Mouse (Mus musculus) limb, embryonic 14.5 days (tissue): ENCODE measurements around the gene Aph1c. TPM values are rescaled to one million over a fixed set of nuclear protein-coding genes. Genes with fewer than 3 reads are reported as not detected.
A peak's percentile ranks its signal among the peaks of the same experiment; 100 is the strongest.

Experiments
- ATAC-seq: fragments of 200-750 bp; cut with Nextera tagmentation; 2 replicates; pipeline ENCODE4 v1.8.0; 2017; ENCODE audit warnings: low read depth, moderate number of reproducible peaks, moderate TSS enrichment; ENCODE audit not compliant: low FRiP score
- DNase-seq: peaks from one replicate; pipeline ENCODE4 v3.0.0-alpha.2; 2015; ENCODE audit warnings: low spot score
- H3K27ac ChIP-seq: fragments of 300-500 bp; sonication (generic); replicated peaks from 2 replicates; pipeline ENCODE4 v1.5.1; 2014; ENCODE audit warnings: low read depth, mild to moderate bottlenecking, low read length, moderate library complexity, mixed read lengths
- H3K27me3 ChIP-seq: fragments of 300-500 bp; sonication (generic); 2 replicates; pipeline ENCODE4 v1.6.1; 2014; ENCODE audit warnings: low read length, mixed read lengths; ENCODE audit not compliant: control insufficient read depth, insufficient read depth
- H3K36me3 ChIP-seq: fragments of 300-500 bp; sonication (generic); 2 replicates; pipeline ENCODE4 v1.6.1; 2014; ENCODE audit warnings: mild to moderate bottlenecking, low read length, moderate library complexity, mixed read lengths; ENCODE audit not compliant: control insufficient read depth, insufficient read depth
- H3K4me1 ChIP-seq: fragments of 300-500 bp; sonication (generic); 2 replicates; pipeline ENCODE4 v1.6.1; 2014; ENCODE audit warnings: antibody characterized with exemption, low read length, mixed read lengths; ENCODE audit not compliant: control insufficient read depth, insufficient read depth
- H3K4me2 ChIP-seq: fragments of 300-500 bp; sonication (generic); replicated peaks from 2 replicates; pipeline ENCODE4 v1.6.1; 2014; ENCODE audit warnings: low read depth, mild to moderate bottlenecking, low read length, moderate library complexity; ENCODE audit not compliant: severe bottlenecking
- H3K4me3 ChIP-seq: fragments of 300-500 bp; sonication (generic); replicated peaks from 2 replicates; pipeline ENCODE4 v1.5.1; 2014; ENCODE audit warnings: low read length
- H3K9ac ChIP-seq: fragments of 300-500 bp; sonication (generic); 2 replicates; pipeline ENCODE4 v1.6.1; 2014; ENCODE audit warnings: mild to moderate bottlenecking, low read depth, low read length, moderate library complexity; ENCODE audit not compliant: severe bottlenecking
- H3K9me3 ChIP-seq: fragments of 300-500 bp; sonication (generic); 2 replicates; pipeline ENCODE4 v1.6.1; 2016; ENCODE audit warnings: low read length; ENCODE audit not compliant: control insufficient read depth
- POLR2A ChIP-seq: fragments of 200-500 bp; IDR thresholded peaks from 2 replicates; pipeline ENCODE4 v1.8.0; 2012; ENCODE audit warnings: inconsistent platforms, mild to moderate bottlenecking, moderate library complexity, borderline replicate concordance; ENCODE audit not compliant: insufficient read depth, insufficient read length; ENCODE audit errors: extremely low read depth
- WGBS: fragments of 180-500 bp; shearing (Covaris S2); extraction: QIAGEN DNeasy Blood & Tissue Kit; methylation state at CpG from one replicate; pipeline ENCODE4 v1.1.7; 2014; 5-methylcytosine and 5-hydroxymethylcytosine counted together
- polyA plus RNA-seq, 2 experiments: library from polyadenylated mRNA; depleted of rRNA in 1 of 2; stranded (reverse) in 1 of 2; unstranded in 1 of 2; fragments of >200 nt; fragmentation: Nextera tagmentation in 1 of 2; extraction: Ambion mirVana in 1 of 2; gene quantifications; 2 replicates each; pipeline versions ENCODE4 v1.2.1 to v1.2.3; 2012 to 2014

Gene Aph1c
- polyA plus RNA-seq, 2 experiments = 2.5 to 4.3 TPM

DNA sequence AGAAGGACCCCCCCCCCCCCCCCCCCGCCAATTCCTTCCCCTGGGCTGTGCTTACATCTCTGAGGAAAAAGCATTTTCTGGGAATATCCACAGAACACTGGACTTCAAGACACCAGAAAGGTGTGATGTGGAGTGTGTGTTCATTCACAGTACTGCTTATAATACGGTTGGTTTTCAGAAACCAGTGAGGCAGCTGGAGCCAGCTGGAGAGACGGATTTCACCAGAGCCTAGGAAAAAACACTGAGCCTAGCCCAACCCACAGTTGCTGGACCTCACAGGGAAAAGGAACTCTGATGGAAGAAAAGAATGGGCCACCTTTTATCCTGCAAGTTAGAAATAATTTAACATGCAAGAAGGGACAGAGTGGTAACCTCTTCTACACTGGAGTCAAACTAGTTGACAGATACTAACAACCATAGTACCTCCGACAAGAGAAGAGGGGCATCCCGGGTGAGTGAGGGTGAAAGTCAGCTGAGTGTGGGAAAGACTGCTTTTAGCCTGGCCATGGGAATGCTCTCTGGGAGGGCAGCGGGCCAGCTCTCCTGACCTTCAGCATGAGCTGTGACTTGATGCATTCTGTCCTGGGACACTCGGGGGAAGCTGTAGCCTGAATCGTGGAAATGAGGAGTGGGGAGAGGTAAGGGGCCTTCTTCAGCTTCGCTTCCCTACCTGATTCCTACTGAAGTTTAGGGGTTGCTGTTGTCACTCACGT is 37.6 kb upstream of the Aph1c start:
- Histone ChIP-seq H3K9me3 (peaks cover 10% of the 10 kb centered on the region; the same call in 1 of the 2 replicates), H3K27ac (no peak overlapping the region), H3K36me3 (no peaks in the 10 kb centered on the region), H3K4me2 (no peak overlapping the region), H3K9ac (no peak overlapping the region), H3K27me3 (no peaks in the 10 kb centered on the region), H3K4me3 (no peak overlapping the region), H3K4me1 (no peaks in the 10 kb centered on the region)
- DNase-seq (no peak), ATAC-seq (no peak)
- TF ChIP-seq POLR2A = no peak
- 86% methylated on average over 10 of the region's 10 CpGs for WGBS

DNA sequence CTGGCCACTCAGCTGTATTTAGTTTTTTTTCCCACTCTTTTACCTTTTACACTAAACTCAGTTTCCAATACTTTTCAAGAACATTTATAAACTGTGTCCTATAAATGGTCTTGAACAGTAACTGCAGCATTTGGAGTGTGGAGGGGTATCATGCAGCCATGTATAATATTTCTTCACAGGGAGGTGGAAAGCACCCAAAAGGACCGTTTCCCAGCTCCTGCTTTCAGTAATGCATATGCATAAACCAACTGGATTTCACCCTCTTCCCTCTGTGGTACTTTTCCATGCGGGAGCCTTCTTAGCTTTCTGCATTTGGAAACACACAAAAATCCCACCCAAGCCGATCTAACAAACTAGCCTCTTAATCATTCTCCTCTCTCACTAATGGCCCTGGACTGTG is 30.2 kb upstream of the Aph1c start:
- H3K27ac ChIP-seq = no peak overlapping the region
- no peak for DNase-seq
- TF ChIP-seq POLR2A = no peak
- H3K4me1 ChIP-seq = peaks cover 13% of the 10 kb centered on the region
- no peaks in the 10 kb centered on the region for H3K27me3 ChIP-seq
- H3K36me3 ChIP-seq = peaks cover 9% of the 10 kb centered on the region; the same call in 1 of the 2 replicates
- no peak overlapping the region for H3K9ac ChIP-seq
- ATAC-seq = no peak
- WGBS = 59% methylated on average over 3 of the region's 3 CpGs
- H3K4me2 ChIP-seq = no peak overlapping the region
- no peak overlapping the region for H3K4me3 ChIP-seq
- H3K9me3 ChIP-seq = no peaks in the 10 kb centered on the region

DNA sequence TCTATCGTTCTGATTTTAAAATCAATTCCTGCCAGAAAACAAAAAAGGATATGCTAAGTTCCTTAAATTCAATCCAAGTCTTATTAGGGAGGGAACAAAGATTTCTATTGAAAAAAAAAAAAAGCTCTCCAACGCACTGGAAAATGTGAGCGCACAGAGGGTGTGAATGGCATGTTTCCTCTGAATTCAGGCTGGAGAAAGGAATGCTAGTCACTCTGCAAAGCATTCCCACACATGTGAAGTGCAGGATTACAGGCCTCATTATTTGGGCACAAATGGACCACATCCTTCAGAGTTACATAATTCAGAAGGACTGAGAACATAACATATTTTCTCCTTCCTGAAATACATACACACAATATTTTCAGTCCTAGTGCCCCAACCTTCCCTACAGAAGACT is 28.9 kb upstream of the Aph1c start:
- TF ChIP-seq POLR2A = no peak
- H3K4me2 ChIP-seq = no peak overlapping the region
- WGBS = 35% methylated on average over 3 of the region's 3 CpGs
- peak overlapping the region; percentile 34; the same call in 1 of the 2 replicates for H3K27ac ChIP-seq
- DNase-seq = peak; percentile 44
- H3K4me1 ChIP-seq = peaks cover 13% of the 10 kb centered on the region
- no peak overlapping the region for H3K9ac ChIP-seq
- ATAC-seq = no peak
- no peak overlapping the region for H3K4me3 ChIP-seq
- H3K9me3 ChIP-seq = no peaks in the 10 kb centered on the region
- H3K36me3 ChIP-seq = peaks cover 18% of the 10 kb centered on the region
- H3K27me3 ChIP-seq = no peaks in the 10 kb centered on the region

DNA sequence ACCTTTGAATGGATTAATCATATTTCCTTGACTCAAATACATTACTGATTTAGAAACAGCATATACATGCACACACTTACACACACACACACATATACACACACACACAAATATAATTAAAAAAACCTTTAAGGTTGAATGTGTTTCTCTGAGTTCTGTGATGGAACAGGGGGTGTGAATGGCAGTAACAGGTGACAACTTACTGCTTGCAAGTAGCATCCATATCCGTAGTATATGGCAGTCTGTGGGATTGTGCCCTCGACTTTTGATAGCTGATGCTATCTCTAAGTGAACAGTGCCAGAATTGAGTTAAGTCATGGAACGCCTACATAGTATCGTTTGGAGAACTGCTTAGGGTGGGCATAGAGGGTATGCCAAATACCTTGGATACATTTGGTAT is 27.7 kb upstream of the Aph1c start:
- Histone ChIP-seq H3K4me1 (peaks cover 13% of the 10 kb centered on the region), H3K9me3 (no peaks in the 10 kb centered on the region), H3K9ac (no peak overlapping the region), H3K4me3 (no peak overlapping the region), H3K36me3 (peaks cover 18% of the 10 kb centered on the region), H3K27ac (no peak overlapping the region), H3K27me3 (no peaks in the 10 kb centered on the region), H3K4me2 (no peak overlapping the region)
- no peak for TF ChIP-seq POLR2A
- WGBS = 90% methylated on average over 4 of the region's 4 CpGs
- DNase-seq (no peak), ATAC-seq (no peak)

DNA sequence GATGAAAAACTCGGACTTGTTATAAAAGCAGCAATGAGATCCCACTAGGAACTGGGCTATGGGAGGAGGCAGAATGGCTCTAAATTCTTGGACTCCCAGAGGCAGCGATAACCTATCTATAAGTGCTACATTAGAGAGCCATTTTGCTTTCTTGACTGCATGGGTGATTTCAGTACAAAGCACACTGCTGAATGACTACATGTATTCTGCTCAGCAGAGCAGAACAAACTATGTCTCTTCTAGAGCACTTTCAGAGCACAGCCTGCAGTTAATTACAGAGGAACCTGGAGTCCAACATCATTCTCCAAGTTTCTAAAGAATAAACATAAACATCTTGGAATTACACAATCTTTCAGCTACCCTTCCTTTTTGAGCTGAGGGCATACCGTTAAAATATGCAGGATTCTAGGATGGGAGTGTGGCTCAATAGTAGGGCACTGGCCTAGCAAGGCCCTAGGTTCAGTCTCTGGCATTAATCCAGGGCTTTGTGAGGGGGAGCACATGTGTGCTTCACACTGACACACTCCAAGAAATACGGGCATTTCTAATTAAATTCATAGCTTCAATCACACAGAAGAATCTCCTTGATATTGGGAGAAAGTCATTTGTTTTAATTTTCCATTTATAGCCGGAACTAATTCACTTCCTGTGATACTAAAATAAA is 26.7 kb upstream of the Aph1c start:
- Histone ChIP-seq H3K4me2 (no peak overlapping the region), H3K4me1 (peaks cover 13% of the 10 kb centered on the region), H3K9me3 (no peaks in the 10 kb centered on the region), H3K9ac (no peak overlapping the region), H3K27ac (no peak overlapping the region), H3K4me3 (no peak overlapping the region), H3K36me3 (peaks cover 18% of the 10 kb centered on the region), H3K27me3 (no peaks in the 10 kb centered on the region)
- no peak for TF ChIP-seq POLR2A
- 71% methylated on average over 5 of the region's 5 CpGs for WGBS
- no peak for ATAC-seq
- no peak for DNase-seq
